Mouse (Mus musculus): ENCODE data around the gene Dph1. TPM values are rescaled to one million over a fixed set of nuclear protein-coding genes. Genes with fewer than 3 reads are reported as not detected.

Dph1 gene
- 15.7 and 16.8 TPM in 2 replicates for polyA plus RNA-seq (2015; fragmentation: Nextera tagmentation; extraction: Ambion mirVana)

GRCm38 (mm10) chr11:75190905-75191441, at the start of gene Dph1:
Gene Dph1, minus strand, starts transcription at chr11:75191241.

GRCm38 (mm10) chr11:75193256-75194071, 2.4 kb upstream of the Dph1 start, which contains the start of gene Rtn4rl1:
Gene Rtn4rl1, plus strand, starts transcription at chr11:75193783.

GRCm38 (mm10) chr11:75178672-75179208, 12.3 kb downstream of the Dph1 start, which contains the start of gene Ovca2:
Gene Ovca2, minus strand, starts transcription at chr11:75178835.

GRCm38 (mm10) chr11:75169405-75170080, 21.5 kb downstream of the Dph1 start, which contains the start of gene Hic1:
Gene Hic1, minus strand, starts transcription at chr11:75169519.

MicroRNAs encoded within 50 kb of the gene (microRNA counts, 519-probe panel; counts per million panel counts)
- 3,445 counts per million, percentile 57 among the panel's probes with 10 or more counts for microRNA mmu-miR-132
- microRNA mmu-miR-212, result 392 counts per million, percentile 1 among the panel's probes with 10 or more counts

Small RNA genes within 50 kb of the gene (microRNA-seq; reads per million reads assigned to microRNA genes)
- 312 reads per million, percentile 60 among the genes with 10 or more reads in this experiment for gene Mir132
- gene Mir212, result 28.4 reads per million, percentile 31 among the genes with 10 or more reads in this experiment

Other genes starting within 250 kb of the Dph1 start
- gene Hic1, start 21.7 kb downstream of the Dph1 start, polyA plus RNA-seq (2015; fragmentation: Nextera tagmentation; extraction: Ambion mirVana), result 8.1 and 10.2 TPM in 2 replicates
- 14.8 and 15.7 TPM in 2 replicates for gene Ovca2, start 12.4 kb downstream of the Dph1 start, polyA plus RNA-seq (2015; fragmentation: Nextera tagmentation; extraction: Ambion mirVana)
- gene Rtn4rl1, start 2.5 kb upstream of the Dph1 start, polyA plus RNA-seq (2015; fragmentation: Nextera tagmentation; extraction: Ambion mirVana), result 17.9 and 18.6 TPM in 2 replicates
- 95.4 and 102 TPM in 2 replicates for gene Rpa1, start 157.1 kb upstream of the Dph1 start, polyA plus RNA-seq (2015; fragmentation: Nextera tagmentation; extraction: Ambion mirVana)
- gene Smyd4, start 157.2 kb upstream of the Dph1 start, polyA plus RNA-seq (2015; fragmentation: Nextera tagmentation; extraction: Ambion mirVana), result 11.2 and 11.3 TPM in 2 replicates
- 168 and 180 TPM in 2 replicates for gene Serpinf1, start 231.5 kb upstream of the Dph1 start, polyA plus RNA-seq (2015; fragmentation: Nextera tagmentation; extraction: Ambion mirVana)
- gene Serpinf2, start 248.3 kb upstream of the Dph1 start, polyA plus RNA-seq (2015; fragmentation: Nextera tagmentation; extraction: Ambion mirVana), result 0.21 and 0.57 TPM in 2 replicates

Measured in urinary bladder, postnatal 0 days (tissue).